Mouse (Mus musculus): ENCODE data around the gene Ear1.

- TF ChIP-seq CTCF (IDR thresholded peaks at IDR 0.05; ENCODE audit: extremely low read depth, insufficient read depth, low read length) = no peak
- no peak for TF ChIP-seq POLR2A (IDR thresholded peaks at IDR 0.05; ENCODE audit: extremely low read depth, insufficient read depth, low read length)
These were observed 79.0 kb downstream of the Ear1 start for GRCm38 (mm10) chr14:43796069-43796904.

Measured in cortical plate, adult 2 months (tissue).